Mouse (Mus musculus) lung, adult 2 months (tissue): ENCODE measurements around the gene Derl3.

Experiments used
- CTCF ChIP-seq: fragments of 200-500 bp; IDR thresholded peaks from 2 replicates; pipeline ENCODE4 v1.5.1; 2011; ENCODE audit warnings: mild to moderate bottlenecking, low read length, control low read depth; ENCODE audit not compliant: insufficient read depth
- POLR2A ChIP-seq: fragments of 200-500 bp; IDR thresholded peaks from 2 replicates; pipeline ENCODE4 v1.6.1; 2011; ENCODE audit warnings: low read depth, mild to moderate bottlenecking, control low read depth, low read length, borderline replicate concordance; ENCODE audit errors: extremely low read depth

- TF ChIP-seq POLR2A (no peak), CTCF (no peak)
Observed at GRCm38 (mm10) chr10:75932891-75933290, 39.7 kb downstream of the Derl3 start, which contains the start of gene Chchd10.
